Mouse (Mus musculus): ENCODE results near the gene Olah.
"Not testable (repeated sequence)": the region's sequence is repeated elsewhere in the genome, so short reads cannot be mapped to it uniquely, and the experiment has no call there.

Gene Olah

DNA sequence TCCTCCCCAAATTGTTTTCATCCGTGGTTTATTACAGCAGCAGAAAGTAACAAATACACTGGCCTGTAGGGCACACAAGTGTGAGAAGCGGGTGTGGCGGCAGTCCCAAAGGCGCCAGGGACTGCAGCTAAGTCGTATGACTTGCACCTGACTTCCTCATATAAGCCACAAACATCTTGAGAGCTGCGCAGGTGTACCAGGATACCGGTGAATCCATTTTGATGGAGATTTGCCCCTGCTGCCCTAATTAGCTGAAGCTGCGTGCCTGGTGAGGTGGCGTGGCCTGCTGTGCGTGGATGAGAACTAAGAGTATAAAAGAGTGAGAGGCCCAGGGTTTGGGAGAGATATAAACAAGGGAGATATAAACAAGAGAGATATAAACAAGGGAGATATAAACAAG is at the start of gene Olah:
Olah (minus strand) TSS at position 101 of the 400 bp plus-strand sequence.
- not testable (repeated sequence) for DNase-seq

DNA sequence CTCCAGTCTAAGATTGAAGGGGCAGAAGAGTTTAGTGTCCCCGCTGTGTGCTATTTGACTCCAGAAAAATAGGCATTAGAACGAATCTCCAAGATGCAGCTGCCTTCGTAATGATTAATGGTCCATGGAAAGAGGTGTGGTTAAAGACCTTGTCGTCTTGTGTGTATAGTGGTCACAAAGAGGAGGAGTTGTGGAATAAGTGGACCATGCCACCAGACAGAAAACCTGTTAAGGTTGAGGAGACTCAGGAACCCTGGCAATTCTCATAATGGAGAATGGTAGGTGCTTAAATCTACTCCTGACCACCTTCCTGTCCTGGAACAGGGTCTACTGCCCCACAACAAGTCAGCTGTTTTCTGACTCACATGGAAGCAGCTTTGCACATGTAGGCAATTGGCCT is 49.0 kb upstream of the Olah start:
- DNase-seq = no peak

- DNase-seq = no peak
These were observed 47.2 kb upstream of the Olah start for GRCm38 (mm10) chr2:3444206-3444605.

GRCm38 (mm10) chr2:3437956-3438355 is 40.9 kb upstream of the Olah start:
- no peak for DNase-seq

DNA sequence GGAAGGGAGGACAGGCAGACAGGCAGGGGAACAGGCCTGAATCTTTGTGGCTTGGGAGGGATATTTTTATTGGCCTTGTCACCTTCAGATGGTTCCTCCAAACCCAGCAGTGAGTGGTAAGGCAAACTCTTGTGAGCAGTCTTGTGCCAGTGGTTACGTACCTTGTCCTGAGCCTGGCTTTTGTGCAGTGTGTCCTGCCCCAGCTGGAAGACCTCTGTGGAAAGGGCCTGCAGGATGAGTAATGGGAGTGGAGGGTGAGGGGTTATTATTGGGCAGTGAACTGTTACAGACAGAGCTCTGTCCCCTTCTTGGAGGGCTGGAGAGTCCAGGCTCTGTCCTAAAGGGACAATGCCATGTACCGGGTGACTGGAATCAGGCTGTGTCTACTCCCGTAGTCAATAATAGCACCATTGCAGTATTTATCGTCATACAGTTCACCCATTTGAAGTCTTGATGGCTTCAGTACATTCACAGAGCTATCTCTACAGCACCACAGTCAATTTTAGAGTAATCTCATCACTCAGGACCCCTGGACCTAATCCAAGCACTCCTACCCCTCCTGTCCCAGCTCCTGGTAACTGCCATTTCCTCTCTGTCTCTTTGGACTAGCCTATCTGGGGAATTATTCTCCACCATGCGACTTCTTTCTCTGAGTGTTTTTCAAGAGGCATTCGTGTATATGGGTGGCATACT is 38.5 kb upstream of the Olah start:
- no peak for DNase-seq

DNA sequence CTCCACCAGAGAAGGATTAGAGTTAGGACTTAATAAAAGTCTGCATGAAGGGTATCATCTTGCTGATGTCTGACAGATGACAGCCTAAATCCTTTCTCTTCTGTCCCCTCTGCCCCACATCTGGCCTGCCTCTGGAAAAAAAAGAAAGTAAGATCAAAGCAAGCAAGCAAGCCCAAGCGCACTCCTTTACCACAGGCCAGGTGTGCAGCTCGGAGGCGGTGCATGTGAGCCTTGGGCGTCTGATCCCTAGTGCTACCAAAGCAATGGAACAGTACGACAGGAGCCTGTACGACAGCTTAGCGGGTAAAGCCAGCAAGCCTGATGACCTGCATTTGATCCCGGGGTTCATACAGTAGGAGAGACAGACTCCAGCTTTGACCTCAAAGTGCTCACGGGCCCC is 33.9 kb upstream of the Olah start:
- no peak for DNase-seq

DNA sequence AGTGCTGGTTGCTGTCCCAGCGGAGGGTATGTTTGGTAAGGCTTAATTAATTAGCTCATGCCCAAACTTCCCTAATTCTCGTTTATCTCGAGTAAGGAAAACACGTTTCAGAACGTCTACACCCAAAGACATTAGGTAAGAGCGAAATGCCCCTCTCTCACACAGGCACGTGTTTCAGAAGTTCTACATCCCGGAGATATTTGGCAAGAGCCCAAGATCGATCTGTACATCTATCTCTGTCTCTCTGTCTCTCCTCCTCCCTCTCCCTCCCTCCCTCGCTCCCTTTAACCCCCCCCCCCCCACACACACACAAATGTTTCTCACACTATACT is 27.5 kb upstream of the Olah start:
- no peak for DNase-seq

DNA sequence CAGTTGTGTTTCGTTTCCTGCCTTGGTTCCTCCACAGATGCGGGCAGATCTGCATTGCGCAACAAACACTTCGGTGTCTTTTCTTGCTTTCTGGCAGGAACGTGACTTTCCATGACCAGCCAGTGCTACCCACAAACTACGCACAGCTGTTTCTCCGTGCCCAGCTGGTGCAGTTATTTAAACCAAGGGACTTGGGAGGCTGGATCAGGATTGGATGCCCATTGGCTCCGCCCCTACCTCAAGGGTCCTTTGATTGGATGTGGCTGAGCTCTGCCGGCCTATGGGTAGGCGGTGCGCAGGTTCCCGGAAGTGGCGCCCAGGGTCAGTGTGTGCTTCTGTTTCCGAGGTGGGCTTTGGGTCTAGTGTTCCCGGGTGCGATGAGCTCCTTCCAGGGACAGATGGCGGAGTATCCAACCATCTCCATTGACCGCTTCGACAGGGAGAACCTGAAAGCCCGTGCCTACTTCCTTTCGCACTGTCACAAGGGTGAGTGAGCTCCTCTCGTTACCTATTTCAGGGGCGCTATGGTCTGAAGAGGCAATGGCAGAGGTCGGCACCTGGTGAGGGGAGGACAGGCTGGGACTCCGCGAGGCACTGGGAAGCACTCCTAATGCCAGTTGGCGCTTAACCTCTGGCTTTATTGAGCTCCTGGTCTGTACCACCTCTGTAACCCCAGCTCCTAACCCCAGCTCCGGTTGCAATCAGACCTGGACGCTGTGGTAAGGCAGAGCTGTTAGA is 27.0 kb upstream of the Olah start, which contains the start of gene Dclre1c:
Dclre1c (plus strand) TSS at position 291 of the 738 bp plus-strand sequence.
- peak; percentile 93 for DNase-seq

GRCm38 (mm10) chr2:3422548-3422947 is 25.5 kb upstream of the Olah start, which contains the start of gene Meig1:
Gene Meig1 (minus strand): TSS chr2:3422648.
- no peak for DNase-seq

DNA sequence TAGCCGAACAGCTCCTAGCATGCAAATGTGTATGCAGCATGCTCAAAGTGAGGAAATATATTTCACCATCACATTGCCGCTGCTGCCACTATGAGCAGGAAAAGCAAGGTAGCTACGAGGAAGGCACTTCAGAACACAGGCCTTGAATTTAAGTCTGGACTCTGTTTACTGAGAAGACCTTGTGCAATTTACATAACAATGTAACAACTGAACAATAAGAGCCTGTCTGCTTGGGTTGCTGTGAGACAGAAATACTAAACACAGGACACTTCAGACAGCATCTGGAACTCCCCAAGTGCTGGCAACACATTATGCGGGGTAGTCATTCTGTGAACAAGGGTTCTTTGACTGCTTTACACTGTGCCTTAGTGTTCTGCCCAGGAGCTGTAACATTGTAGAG is 23.1 kb upstream of the Olah start:
- no peak for DNase-seq

GRCm38 (mm10) chr2:3418883-3419431 is 21.9 kb upstream of the Olah start:
- DNase-seq = peak; percentile 98

DNA sequence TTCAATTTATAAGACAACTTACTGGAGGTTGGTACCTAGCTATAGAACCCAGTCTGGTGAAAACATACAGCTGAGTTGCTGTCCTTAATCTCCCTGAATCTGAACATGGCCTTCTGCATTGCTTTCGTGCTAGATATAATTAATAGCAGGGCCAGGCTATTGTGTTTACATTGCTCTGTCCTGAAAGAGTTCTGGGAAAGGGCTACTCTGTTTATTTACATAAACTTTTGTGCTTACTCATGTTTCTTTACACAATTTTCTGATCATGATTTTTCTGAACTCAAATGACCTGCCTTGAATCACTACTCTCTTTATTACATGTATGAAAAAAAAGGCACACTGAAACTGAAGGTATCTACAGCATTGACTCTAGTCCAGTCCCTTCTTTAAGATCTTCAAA is 18.7 kb upstream of the Olah start:
- no peak for DNase-seq

DNA sequence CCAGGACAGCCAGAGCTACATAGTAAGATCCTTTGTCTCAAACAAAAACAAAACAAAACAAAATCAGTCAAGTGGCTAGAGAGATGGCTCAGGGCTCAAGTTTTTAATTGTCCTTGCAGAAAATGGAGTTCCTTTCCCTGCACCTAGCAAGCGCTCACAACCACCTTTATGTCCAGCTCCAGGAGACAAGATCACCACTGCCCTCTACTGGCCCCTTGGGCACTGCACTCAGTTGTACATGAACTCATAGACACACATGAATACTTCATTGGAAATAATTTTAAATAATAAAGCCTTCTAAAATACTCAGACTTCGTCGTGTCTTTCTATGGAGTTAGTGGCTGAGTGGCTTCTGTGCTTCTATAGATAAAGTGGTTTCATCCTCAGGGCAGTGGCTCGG is 17.2 kb upstream of the Olah start:
- DNase-seq = peak; percentile 68

DNA sequence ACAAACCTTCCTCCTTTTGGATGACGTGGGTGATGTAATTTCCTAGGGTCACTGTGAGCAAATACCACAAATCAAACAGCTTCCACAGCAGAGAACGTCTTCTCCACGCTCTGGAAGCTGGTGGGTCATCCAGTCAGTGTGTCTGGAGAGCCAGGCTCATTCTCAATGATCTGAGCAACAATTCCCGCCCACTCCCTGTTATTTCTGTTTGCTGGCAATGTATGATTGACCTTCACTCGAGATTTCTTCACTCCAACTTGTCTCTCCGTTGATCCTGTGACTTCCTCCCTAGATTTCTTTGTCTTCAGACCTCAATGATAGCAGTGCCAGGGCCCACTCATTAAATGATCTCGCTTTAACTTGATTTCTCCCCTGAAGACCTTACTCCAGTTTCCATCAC is 10.7 kb upstream of the Olah start:
- no peak for DNase-seq

- no peak for DNase-seq
These were observed 9.0 kb upstream of the Olah start for GRCm38 (mm10) chr2:3405981-3406380.

GRCm38 (mm10) chr2:3391945-3392344 is 5.1 kb downstream of the Olah start:
- DNase-seq = no peak

DNA sequence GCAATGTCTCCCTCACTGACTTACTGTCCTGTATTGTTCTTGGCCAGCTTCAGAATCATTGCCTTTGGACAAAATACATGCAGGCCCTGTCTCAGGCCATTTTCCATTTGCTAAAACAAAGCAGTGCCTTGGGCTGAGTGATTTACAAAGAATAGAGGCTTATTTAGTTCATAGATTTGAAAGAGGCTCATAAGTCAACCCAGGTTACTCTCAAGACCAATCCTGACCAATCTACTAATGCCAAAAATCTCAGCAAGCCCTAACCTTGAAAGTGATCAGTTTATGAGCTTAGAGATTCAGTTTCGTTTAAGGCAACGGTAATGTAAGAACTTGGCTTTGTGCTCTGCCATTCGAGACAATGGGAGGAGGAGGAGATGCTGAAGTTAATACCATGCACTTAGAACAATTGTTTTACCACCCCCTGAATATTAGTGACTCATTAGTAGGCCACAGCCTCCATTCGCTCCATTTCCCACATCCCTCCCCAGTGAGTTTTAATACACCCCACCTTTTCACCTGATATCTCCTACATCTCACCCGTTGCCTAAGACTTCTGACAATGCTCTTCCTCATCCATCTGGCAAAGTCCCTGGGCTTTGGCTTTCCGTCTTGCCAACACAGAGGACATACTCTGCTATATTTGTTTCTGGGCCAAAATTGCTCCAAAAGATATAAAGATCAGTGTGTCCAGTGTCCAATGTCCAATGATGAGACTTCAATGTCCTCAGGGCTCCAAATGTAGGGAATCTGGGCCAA is 9.7 kb downstream of the Olah start:
- DNase-seq = no peak

DNA sequence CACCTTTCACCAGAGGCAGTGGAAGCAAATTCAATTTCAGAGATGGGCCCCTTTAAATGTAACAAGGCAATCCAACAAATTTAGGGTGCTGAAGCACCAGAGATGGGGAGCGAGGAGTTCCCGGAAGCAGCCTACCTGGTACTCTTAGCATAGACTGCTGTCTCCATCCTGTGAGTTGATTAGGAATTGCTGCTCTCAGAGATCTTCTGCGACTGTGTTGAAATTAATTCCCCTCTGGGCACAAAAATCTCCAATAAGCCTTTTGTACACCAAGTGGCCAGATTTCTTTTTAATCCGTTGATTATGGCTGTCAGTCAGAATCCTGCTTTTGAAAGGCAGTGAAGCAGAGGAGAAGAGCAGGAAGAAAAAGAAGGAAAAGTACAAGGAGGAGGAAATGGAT is 31.9 kb downstream of the Olah start:
- no peak for DNase-seq

GRCm38 (mm10) chr2:3361067-3361466 is 35.9 kb downstream of the Olah start:
- DNase-seq = no peak

GRCm38 (mm10) chr2:3357887-3358286 is 39.1 kb downstream of the Olah start:
- no peak for DNase-seq

DNA sequence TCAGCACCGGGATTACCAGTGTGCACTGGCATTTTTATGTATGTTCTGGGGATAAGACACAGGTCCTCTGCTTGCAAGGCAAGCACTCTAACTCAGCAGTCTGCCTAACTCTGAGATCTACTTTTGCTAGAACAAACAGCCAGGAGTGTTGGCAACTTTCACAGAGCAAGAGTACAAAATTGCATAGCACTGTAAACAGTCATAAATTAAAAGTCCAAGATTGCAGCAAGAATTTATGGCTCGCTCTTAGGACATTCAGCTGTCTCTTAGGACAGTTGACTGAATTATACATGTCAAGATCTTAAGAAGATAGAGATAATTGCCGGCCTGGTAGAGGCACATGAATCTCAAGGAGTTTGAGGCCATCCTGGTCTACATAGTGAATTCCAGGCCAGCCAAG is 40.7 kb downstream of the Olah start:
- no peak for DNase-seq

DNA sequence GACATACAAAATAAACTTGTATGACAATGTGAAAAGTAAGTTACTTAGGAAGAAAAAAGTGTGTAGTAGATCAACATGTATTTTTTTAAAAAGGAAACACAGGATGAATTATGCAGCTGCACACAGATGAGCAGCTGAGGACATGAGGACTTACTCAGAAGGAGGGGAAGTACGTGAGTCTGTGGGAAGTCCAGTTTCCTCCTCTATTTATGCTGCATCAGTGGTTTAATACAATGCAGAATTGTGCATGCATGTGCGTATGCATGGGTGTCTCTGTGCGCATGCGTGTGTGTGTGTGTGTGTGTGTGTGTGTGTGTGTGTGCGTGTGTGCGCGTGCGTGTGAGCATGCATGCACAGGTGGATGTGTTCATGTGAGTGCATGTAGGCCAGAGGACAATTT is 41.2 kb downstream of the Olah start:
- no peak for DNase-seq

DNA sequence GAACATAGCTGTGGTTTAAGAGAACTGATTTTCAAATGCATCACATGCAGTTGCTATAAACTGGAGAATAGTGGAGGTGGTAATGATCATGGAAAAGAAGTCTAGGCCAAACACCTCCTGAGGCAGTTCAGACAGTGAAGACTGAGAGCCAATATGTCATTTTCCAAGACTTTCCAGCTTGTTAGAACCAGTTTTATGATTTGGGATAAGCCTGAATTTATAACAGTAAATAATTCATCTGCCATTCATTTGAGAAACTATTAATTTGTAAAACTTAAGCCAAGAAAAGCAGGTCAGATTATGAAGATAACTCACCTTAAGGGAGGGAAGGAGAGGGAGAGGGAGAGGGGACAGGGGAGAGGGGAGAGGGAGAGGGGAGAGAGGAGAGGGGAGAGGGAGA is 43.9 kb downstream of the Olah start:
- DNase-seq = no peak

DNA sequence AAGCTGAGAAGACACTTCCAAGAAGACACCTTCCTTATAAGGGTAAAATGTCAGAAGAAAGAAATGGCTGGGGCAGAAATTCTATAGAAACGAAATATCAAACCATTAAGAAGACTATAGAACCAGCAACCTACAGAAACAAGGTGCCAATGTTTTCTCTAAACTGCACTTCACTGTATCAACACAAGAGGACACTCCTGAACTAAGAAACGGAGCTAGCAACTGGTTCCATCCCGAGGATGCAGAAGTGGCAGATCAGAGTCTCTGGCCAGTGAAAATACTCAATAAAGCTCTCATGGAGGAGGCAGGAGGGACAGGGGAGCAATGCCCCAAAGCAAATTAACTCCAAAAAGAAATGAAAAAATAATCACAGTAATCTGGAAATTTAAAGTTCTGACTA is 48.1 kb downstream of the Olah start:
- peak; percentile 27 for DNase-seq

Measured in kidney, postnatal 14 days (tissue).